In genomic region chr12:79208703-79209464, GRCm38 (mm10) we compare ENCODE assay signal across 9 mouse cellular contexts. TPM values are rescaled to one million over a fixed set of nuclear protein-coding genes. Genes with fewer than 3 reads are reported as not detected.
DNase-seq lines count a peak whose midpoint lies in the region; ATAC-seq and TF ChIP-seq lines count a peak whose summit lies in the region.
"Had no signal": no experiment of that assay in that cellular context is flagged by ENCODE, and none has a peak within 500 bp of the region (broad histone marks: within the 10 kb centered on the region; RNA-seq: fewer than 3 reads in every experiment).

Gene Rdh12, plus strand, starts transcription at chr12:79208914.

- H3K36me3 ChIP-seq in ES-Bruce4 (ENCODE audit: control insufficient read depth, insufficient read depth, low read length, poor library complexity, severe bottlenecking) = no peaks in the 10 kb centered on the region
- H3K36me3 ChIP-seq in embryonic facial prominence, embryonic 14.5 days (ENCODE audit: control insufficient read depth, insufficient read depth, low read length) = no peaks in the 10 kb centered on the region
- no peaks in the 10 kb centered on the region for H3K36me3 ChIP-seq in heart, postnatal 0 days (replicated peaks; ENCODE audit: control insufficient read depth, insufficient read depth, low read length)

- no peak within 1 kb of the TSS for H3K27ac ChIP-seq in ES-Bruce4 (ENCODE audit: insufficient read depth, low read length)
- no peak within 1 kb of the TSS for H3K27ac ChIP-seq in embryonic facial prominence, embryonic 14.5 days (replicated peaks; ENCODE audit: low read depth, low read length)
- no peak within 1 kb of the TSS for H3K27ac ChIP-seq in heart, postnatal 0 days (ENCODE audit: low read depth)

- DNase-seq in adrenal gland, adult 2 months = peak; percentile 45
- peak; percentile 65 for DNase-seq in embryonic facial prominence, embryonic 14.5 days (ENCODE audit: low spot score)
- DNase-seq in heart, postnatal 0 days (ENCODE audit: low spot score) = no peak
- DNase-seq in layer of hippocampus, adult 9-11 months = peak; percentile 23
- peak; percentile 26 to 37 for DNase-seq in lung, postnatal 4 days
- DNase-seq in right cerebral cortex, adult 18-20 months = peak; percentile 42
- no peak for DNase-seq in testis, postnatal 10 days (ENCODE audit: low spot score)

- peak; percentile 76; the same call in 1 of the 2 replicates for ATAC-seq in embryonic facial prominence, embryonic 14.5 days (ENCODE audit: low read depth)
- ATAC-seq in heart, postnatal 0 days (ENCODE audit: insufficient read depth, low read depth) = no peak

- TF ChIP-seq CTCF in ES-Bruce4 (IDR thresholded peaks at IDR 0.05; ENCODE audit: low read depth, low read length) = no peak
- no peak for TF ChIP-seq CTCF in heart, postnatal 0 days (IDR thresholded peaks at IDR 0.05; ENCODE audit: low read depth)

- peak within 1 kb of the TSS; percentile 63 for H3K4me3 ChIP-seq in ES-Bruce4 (ENCODE audit: low read depth, low read length)
- H3K4me3 ChIP-seq in embryonic facial prominence, embryonic 14.5 days (ENCODE audit: low read depth, low read length) = peak within 1 kb of the TSS; percentile 39
- peak within 1 kb of the TSS; percentile 42 for H3K4me3 ChIP-seq in heart, postnatal 0 days (ENCODE audit: low read depth, low read length)

- no peaks in the 10 kb centered on the region for H3K4me1 ChIP-seq in ES-Bruce4 (ENCODE audit: control insufficient read depth, insufficient read depth, low read length)
- H3K4me1 ChIP-seq in embryonic facial prominence, embryonic 14.5 days (ENCODE audit: control insufficient read depth, insufficient read depth, low read length) = peaks cover 6% of the 10 kb centered on the region; the same call in 1 of the 2 replicates
- H3K4me1 ChIP-seq in heart, postnatal 0 days (ENCODE audit: control insufficient read depth, insufficient read depth) = peaks cover 8% of the 10 kb centered on the region; the same call in 1 of the 2 replicates

- WGBS in embryonic facial prominence, embryonic 14.5 days = 4% methylated on average over 13 of the region's 13 CpGs
- WGBS in heart, postnatal 0 days = 5% methylated on average over 13 of the region's 13 CpGs

- no peak for TF ChIP-seq POLR2A in ES-Bruce4 (IDR thresholded peaks at IDR 0.05; ENCODE audit: insufficient read depth, low read length)

- no peak for TF ChIP-seq EP300 in ES-Bruce4 (IDR thresholded peaks at IDR 0.05; ENCODE audit: insufficient read depth, low read depth, low read length)
- no peak for TF ChIP-seq EP300 in heart, postnatal 0 days (IDR thresholded peaks at IDR 0.05; ENCODE audit: low read depth)

- H3K27me3 ChIP-seq in ES-Bruce4 (ENCODE audit: control insufficient read depth, insufficient read depth, low read length, poor library complexity, severe bottlenecking) = no peaks in the 10 kb centered on the region
- no peaks in the 10 kb centered on the region for H3K27me3 ChIP-seq in embryonic facial prominence, embryonic 14.5 days (replicated peaks; ENCODE audit: control insufficient read depth, insufficient read depth, low read length)
- no peaks in the 10 kb centered on the region for H3K27me3 ChIP-seq in heart, postnatal 0 days (ENCODE audit: control insufficient read depth, insufficient read depth, low read length)

- no peak within 1 kb of the TSS for H3K9ac ChIP-seq in ES-Bruce4 (ENCODE audit: low read depth, poor library complexity, severe bottlenecking)
- peak within 1 kb of the TSS; percentile 48 for H3K9ac ChIP-seq in embryonic facial prominence, embryonic 14.5 days (ENCODE audit: low read depth, low read length)
- H3K9ac ChIP-seq in heart, postnatal 0 days (replicated peaks; ENCODE audit: low read depth, low read length) = peak within 1 kb of the TSS; percentile 36; the same call in 1 of the 2 replicates

- peak within 1 kb of the TSS; percentile 59 for H3K4me2 ChIP-seq in embryonic facial prominence, embryonic 14.5 days (ENCODE audit: low read depth, low read length)
- H3K4me2 ChIP-seq in heart, postnatal 0 days (ENCODE audit: low read depth, low read length) = peak within 1 kb of the TSS; percentile 64

- no peaks in the 10 kb centered on the region for H3K9me3 ChIP-seq in ES-Bruce4 (replicated peaks; ENCODE audit: control insufficient read depth, insufficient read depth, low read length, poor library complexity, severe bottlenecking)
- H3K9me3 ChIP-seq in embryonic facial prominence, embryonic 14.5 days (ENCODE audit: control insufficient read depth, low read length) = no peaks in the 10 kb centered on the region
- no peaks in the 10 kb centered on the region for H3K9me3 ChIP-seq in heart, postnatal 0 days (replicated peaks; ENCODE audit: control insufficient read depth, low read length)

RNA-seq across cellular contexts. Expression of gene Rdh12, which starts in this region (rescaled TPM):
- polyA plus RNA-seq in ES-Bruce4 (2011; ENCODE audit: insufficient read depth, insufficient read length, low read depth, missing spikeins) = 1.6 and 2.1 TPM in 2 replicates
- under 1 TPM; 0.66 to 0.86 TPM for total RNA-seq in adrenal gland, adult 2 months (2021)
- polyA plus RNA-seq in adrenal gland, adult 2 months (2012; rRNA removed) = 0.09 and 0.12 TPM in 2 replicates
- 6.8 and 6.9 TPM in 2 replicates for polyA plus RNA-seq in embryonic facial prominence, embryonic 14.5 days (2014; fragmentation: Nextera tagmentation; extraction: Ambion mirVana)
- 0.12 and 1.4 TPM in 2 replicates for total RNA-seq in heart, postnatal 0 days (2014; rRNA removed; ENCODE audit: low replicate concordance)
- 0.34 and 0.56 TPM in 2 replicates for polyA plus RNA-seq in heart, postnatal 0 days (2015; fragmentation: Nextera tagmentation; extraction: Ambion mirVana)
- total RNA-seq: liver, adult 2 months had no signal
- polyA plus RNA-seq: liver, adult 2 months had no signal

Comparison
In these comparisons a context has a peak if more than half of its experiments do, and no peak if none do; other contexts are left out.
1. Peak in DNase-seq in adrenal gland, adult 2 months; RNA of the gene not detected or under 1 TPM.
2. DNase-seq: peak in embryonic facial prominence, embryonic 14.5 days (single experiment), layer of hippocampus, adult 9-11 months (single experiment), lung, postnatal 4 days (2 of 2) and right cerebral cortex, adult 18-20 months (single experiment); none in heart, postnatal 0 days (single experiment) and testis, postnatal 10 days (single experiment).
3. Peak in every context shown above with its lines, with median percentiles within 50 percentile points of each other: H3K4me3 ChIP-seq.